Mouse (Mus musculus) CH12.LX (cell line): Measurements from ENCODE around the gene Acd. TPM values are rescaled to one million over a fixed set of nuclear protein-coding genes. Genes with fewer than 3 reads are reported as not detected.

ENCODE experiments used
- DNase-seq: peaks from one replicate; pipeline ENCODE4 v3.0.0-alpha.2; 2013; ENCODE audit errors: extremely low read depth
- H3K27ac ChIP-seq: 2 replicates; pipeline ENCODE4 v1.5.1; 2012; ENCODE audit warnings: low read depth, mild to moderate bottlenecking, control low read depth, moderate library complexity; ENCODE audit not compliant: insufficient read depth
- H3K27me3 ChIP-seq: replicated peaks from 2 replicates; pipeline ENCODE3; 2012; ENCODE audit warnings: inconsistent platforms
- H3K36me3 ChIP-seq, 2 experiments: replicated peaks in 1 of 2; 2 replicates each; pipeline versions ENCODE3 to v1.6.1; 2012; ENCODE audit warnings: inconsistent platforms in 1 of 2, low read length in 1 of 2, mild to moderate bottlenecking in 1 of 2, mixed read lengths in 1 of 2, moderate library complexity in 1 of 2; ENCODE audit not compliant: control insufficient read depth in 1 of 2, insufficient read depth in 1 of 2
- H3K4me1 ChIP-seq, 2 experiments: 2 replicates each; pipeline ENCODE4 v1.6.1; 2012; ENCODE audit warnings: inconsistent platforms in 1 of 2, moderate library complexity in 1 of 2; ENCODE audit not compliant: insufficient read depth in 2 of 2, control insufficient read depth in 1 of 2
- H3K4me2 ChIP-seq: 2 replicates; pipeline ENCODE4 v1.6.1; 2012; ENCODE audit warnings: low read depth, mild to moderate bottlenecking, control low read depth; ENCODE audit not compliant: poor library complexity, insufficient read depth, severe bottlenecking
- H3K4me3 ChIP-seq, 3 experiments: fragments of 150-350 bp in 1 of 3; sonication (generic) in 1 of 3; replicated peaks in 1 of 3; 2 replicates each; pipeline versions ENCODE3 to v1.5.1; 2011 to 2012; ENCODE audit warnings: low read depth in 2 of 3, low read length in 2 of 3, mild to moderate bottlenecking in 2 of 3, moderate library complexity in 2 of 3, control low read depth in 1 of 3, improper control_type of control experiment in 1 of 3, inconsistent platforms in 1 of 3, mixed read lengths in 1 of 3; ENCODE audit not compliant: poor library complexity in 1 of 3
- H3K79me2 ChIP-seq: replicated peaks from 2 replicates; pipeline ENCODE4 v1.6.1; 2012; ENCODE audit warnings: mild to moderate bottlenecking, moderate library complexity; ENCODE audit not compliant: control insufficient read depth, poor library complexity, insufficient read depth, severe bottlenecking; ENCODE audit errors: extremely low read depth
- H3K9ac ChIP-seq: 2 replicates; pipeline ENCODE4 v1.6.1; 2012; ENCODE audit warnings: low read depth, mild to moderate bottlenecking, control low read depth, moderate library complexity; ENCODE audit not compliant: insufficient read depth
- H3K9me3 ChIP-seq: replicated peaks from 2 replicates; pipeline ENCODE3; 2012; ENCODE audit warnings: low read length, inconsistent platforms, mixed read lengths
- CHD1 ChIP-seq: IDR thresholded peaks from 2 replicates; pipeline ENCODE4 v1.6.1; 2012; ENCODE audit warnings: low read depth, low read length, improper control_type of control experiment, inconsistent platforms
- CHD2 ChIP-seq: IDR thresholded peaks from 2 replicates; pipeline ENCODE4 v1.6.1; 2011; ENCODE audit warnings: low read length, improper control_type of control experiment
- CTCF ChIP-seq, 2 experiments: IDR thresholded peaks in 1 of 2; conservative IDR thresholded peaks in 1 of 2; 2 replicates each; pipeline ENCODE4 v1.5.1; 2011 to 2012; ENCODE audit warnings: low read depth in 2 of 2, low read length in 2 of 2, improper control_type of control experiment in 1 of 2, inconsistent platforms in 1 of 2, mild to moderate bottlenecking in 1 of 2, moderate library complexity in 1 of 2
- E2F4 ChIP-seq: IDR thresholded peaks from 2 replicates; pipeline ENCODE4 v1.6.1; 2011; ENCODE audit warnings: low read depth, low read length, improper control_type of control experiment; ENCODE audit not compliant: insufficient replicate concordance
- ELF1 ChIP-seq: IDR thresholded peaks from 2 replicates; pipeline ENCODE4 v1.6.1; 2014; ENCODE audit warnings: low read depth, mild to moderate bottlenecking, inconsistent platforms, low read length, improper control_type of control experiment
- EP300 ChIP-seq: IDR thresholded peaks from 2 replicates; pipeline ENCODE4 v1.6.1; 2011; ENCODE audit warnings: low read length, improper control_type of control experiment
- ETS1 ChIP-seq: conservative IDR thresholded peaks from 2 replicates; pipeline ENCODE4 v1.6.1; 2012; ENCODE audit warnings: low read depth, mild to moderate bottlenecking, inconsistent platforms, low read length, improper control_type of control experiment, moderate library complexity
- IRF4 ChIP-seq: IDR thresholded peaks from 2 replicates; pipeline ENCODE4 v1.6.1; 2014; ENCODE audit warnings: low read depth, mild to moderate bottlenecking, inconsistent platforms, low read length, improper control_type of control experiment
- JUND ChIP-seq: conservative IDR thresholded peaks from 2 replicates; pipeline ENCODE4 v1.6.1; 2011; ENCODE audit warnings: low read depth, low read length, improper control_type of control experiment
- KAT2A ChIP-seq: IDR thresholded peaks from 2 replicates; pipeline ENCODE4 v1.6.1; 2012; ENCODE audit warnings: low read length, improper control_type of control experiment, inconsistent platforms; ENCODE audit not compliant: insufficient replicate concordance
- MAFK ChIP-seq: IDR thresholded peaks from 2 replicates; pipeline ENCODE4 v1.6.1; 2011; ENCODE audit warnings: low read length, improper control_type of control experiment; ENCODE audit not compliant: insufficient replicate concordance
- MAX ChIP-seq: IDR thresholded peaks from 2 replicates; pipeline ENCODE4 v1.6.1; 2011; ENCODE audit warnings: low read length, improper control_type of control experiment
- MAZ ChIP-seq: IDR thresholded peaks from 2 replicates; pipeline ENCODE4 v1.6.1; 2012; ENCODE audit warnings: low read depth, mild to moderate bottlenecking, inconsistent platforms, low read length, improper control_type of control experiment, moderate library complexity
- MEF2A ChIP-seq: IDR thresholded peaks from 2 replicates; pipeline ENCODE4 v1.6.1; 2014; ENCODE audit warnings: low read depth, mild to moderate bottlenecking, inconsistent platforms, low read length, improper control_type of control experiment, borderline replicate concordance
- MXI1 ChIP-seq: IDR thresholded peaks from 2 replicates; pipeline ENCODE4 v1.6.1; 2011; ENCODE audit warnings: mild to moderate bottlenecking, low read depth, low read length, improper control_type of control experiment
- MYC ChIP-seq: IDR thresholded peaks from 2 replicates; pipeline ENCODE4 v1.6.1; 2011; ENCODE audit warnings: low read depth, mild to moderate bottlenecking, improper control_type of control experiment, low read length
- NELFE ChIP-seq: IDR thresholded peaks from 2 replicates; pipeline ENCODE4 v1.6.1; 2011; ENCODE audit warnings: low read depth, low read length, improper control_type of control experiment
- NRF1 ChIP-seq: IDR thresholded peaks from 2 replicates; pipeline ENCODE4 v1.6.1; 2014; ENCODE audit warnings: low read depth, mild to moderate bottlenecking, inconsistent platforms, low read length, improper control_type of control experiment, moderate library complexity
- POLR2A ChIP-seq: IDR thresholded peaks from 2 replicates; pipeline ENCODE4 v1.6.1; 2011; ENCODE audit warnings: low read depth, mild to moderate bottlenecking, improper control_type of control experiment, low read length
- RAD21 ChIP-seq: IDR thresholded peaks from 2 replicates; pipeline ENCODE4 v1.6.1; 2011; ENCODE audit warnings: low read depth, mild to moderate bottlenecking, low read length, improper control_type of control experiment, moderate library complexity
- RCOR1 ChIP-seq: conservative IDR thresholded peaks from 2 replicates; pipeline ENCODE4 v1.6.1; 2012; ENCODE audit warnings: low read depth, mild to moderate bottlenecking, inconsistent platforms, low read length, improper control_type of control experiment
- SIN3A ChIP-seq: IDR thresholded peaks from 2 replicates; pipeline ENCODE4 v1.6.1; 2012; ENCODE audit warnings: low read length, improper control_type of control experiment, inconsistent platforms
- SMC3 ChIP-seq: IDR thresholded peaks from 2 replicates; pipeline ENCODE4 v1.6.1; 2011; ENCODE audit warnings: low read depth, low read length, improper control_type of control experiment
- TCF12 ChIP-seq: IDR thresholded peaks from 2 replicates; pipeline ENCODE4 v1.6.1; 2014; ENCODE audit warnings: low read depth, mild to moderate bottlenecking, inconsistent platforms, low read length, improper control_type of control experiment
- UBTF ChIP-seq: IDR thresholded peaks from 2 replicates; pipeline ENCODE4 v1.6.1; 2012; ENCODE audit warnings: low read depth, mild to moderate bottlenecking, inconsistent platforms, low read length, improper control_type of control experiment, moderate library complexity
- USF1 ChIP-seq: IDR thresholded peaks from 2 replicates; pipeline ENCODE4 v1.6.1; 2014; ENCODE audit warnings: low read depth, mild to moderate bottlenecking, inconsistent platforms, low read length, improper control_type of control experiment
- USF2 ChIP-seq: conservative IDR thresholded peaks from 2 replicates; pipeline ENCODE4 v1.6.1; 2011; ENCODE audit warnings: low read depth, low read length, improper control_type of control experiment
- ZKSCAN1 ChIP-seq: IDR thresholded peaks from 2 replicates; pipeline ENCODE4 v1.6.1; 2012; ENCODE audit warnings: low read depth, inconsistent platforms, low read length, improper control_type of control experiment, borderline replicate concordance
- ZMIZ1 ChIP-seq: IDR thresholded peaks from 2 replicates; pipeline ENCODE4 v1.6.1; 2012; ENCODE audit warnings: low read depth, mild to moderate bottlenecking, inconsistent platforms, low read length, improper control_type of control experiment
- ZNF384 ChIP-seq: IDR thresholded peaks from 2 replicates; pipeline ENCODE4 v1.6.1; 2012; ENCODE audit warnings: low read depth, low read length, improper control_type of control experiment, inconsistent platforms
- dilution Hi-C: fragments of 300-500 bp; cut with MboI; formaldehyde crosslinking; loops from 2 replicates; pipeline ENCODE4 v1.14.3; 2020; ENCODE audit warnings: low sequenced_read_pairs; ENCODE audit not compliant: extremely low pct_unique_long_range_greater_than_20kb, extremely low pct_ligation_motif_present
- in situ Hi-C: fragments of 300-500 bp; cut with MboI; formaldehyde crosslinking; loops from 3 replicates; pipeline ENCODE4 v1.14.3; 2019; ENCODE audit warnings: low sequenced_read_pairs, low pct_ligation_motif_present, low pct_unique_long_range_greater_than_20kb, mixed read lengths
- polyA plus RNA-seq: library from polyadenylated mRNA; unstranded; fragments of >175 nt; gene quantifications from 2 replicates; pipeline ENCODE4 v1.2.1, GENCODE M21; 2012; ENCODE audit warnings: low read depth; ENCODE audit not compliant: insufficient read length
- total RNA-seq, 2 experiments: library from RNA; depleted of rRNA; stranded (reverse); fragments of 300-350 nt in 1 of 2; fragments of >200 nt in 1 of 2; gene quantifications; 2 replicates each; pipeline ENCODE4 v1.2.3; 2012 to 2014

Acd gene
- total and polyA plus RNA-seq, 3 experiments: 5.2 to 40.0 (median 11.9) TPM

GRCm38 (mm10) chr8:105708675-105709074, 7.8 kb upstream of the Acd start:
- H3K27me3 ChIP-seq: no peaks in the 10 kb centered on the region
- H3K36me3 ChIP-seq: peaks cover 9 to 16% of the 10 kb centered on the region in 2 experiments
- dilution Hi-C loops (no loop called here), in situ Hi-C loops (loop anchor here (25.0 kb wide), 1 partner anchor 329 kb away; no protein-coding TSS in a partner anchor)
- no peak for DNase-seq
- no peak overlapping the region for H3K9ac ChIP-seq
- H3K4me1 ChIP-seq: peaks cover 6 to 24% of the 10 kb centered on the region in 2 experiments
- no peaks in the 10 kb centered on the region for H3K9me3 ChIP-seq
- TF ChIP-seq MYC: no peak
- no peak for TF ChIP-seq TCF12
- no peak for TF ChIP-seq RAD21
- no peak for TF ChIP-seq ETS1
- no peak for TF ChIP-seq ZNF384
- no peak for TF ChIP-seq MAFK
- no peak for TF ChIP-seq RCOR1
- no peak for TF ChIP-seq MEF2A
- no peak for TF ChIP-seq EP300
- no peak for TF ChIP-seq USF2
- no peak for TF ChIP-seq SIN3A
- TF ChIP-seq POLR2A: no peak
- TF ChIP-seq SMC3: no peak
- H3K4me2 ChIP-seq: no peak overlapping the region
- H3K4me3 ChIP-seq: no peak overlapping the region
- no peaks in the 10 kb centered on the region; the same call in 1 of the 2 replicates for H3K79me2 ChIP-seq
- no peak overlapping the region for H3K27ac ChIP-seq

- no peak within 1 kb of the TSS for H3K27ac ChIP-seq
- peak; percentile 94 for DNase-seq
- peak within 1 kb of the TSS; percentile 67 to 84 (median 81) for H3K4me3 ChIP-seq
- peaks cover 18 to 26% of the 10 kb centered on the region in 2 experiments for H3K36me3 ChIP-seq
- peaks cover 6 to 24% of the 10 kb centered on the region in 2 experiments for H3K4me1 ChIP-seq
- no peaks in the 10 kb centered on the region; the same call in 1 of the 2 replicates for H3K79me2 ChIP-seq
- in situ Hi-C loops: loop anchor here (25.0 kb wide), 1 partner anchor 330 kb away; no protein-coding TSS in a partner anchor
- H3K9ac ChIP-seq: peak within 1 kb of the TSS; percentile 74
- dilution Hi-C loops: no loop called here
- no peaks in the 10 kb centered on the region for H3K27me3 ChIP-seq
- peak within 1 kb of the TSS; percentile 66 for H3K4me2 ChIP-seq
- no peaks in the 10 kb centered on the region for H3K9me3 ChIP-seq
- peak; percentile 64; the same call in 1 of the 2 replicates for TF ChIP-seq MAZ
- peak; percentile 45 for TF ChIP-seq MAX
- peak; percentile 98 for TF ChIP-seq CHD2
- no peak for TF ChIP-seq CHD1
- no peak for TF ChIP-seq JUND
- TF ChIP-seq NRF1: peak; percentile 25
- peak; percentile 99 for TF ChIP-seq SIN3A
- TF ChIP-seq ZKSCAN1: no peak
- TF ChIP-seq ETS1: no peak
- peak; percentile 57; the same call in 1 of the 2 replicates for TF ChIP-seq TCF12
- no peak for TF ChIP-seq UBTF
- TF ChIP-seq USF1: peak; percentile 32; the same call in 1 of the 2 replicates
- TF ChIP-seq IRF4: peak; percentile 43; the same call in 1 of the 2 replicates
- TF ChIP-seq ZNF384: no peak
- TF ChIP-seq MXI1: peak; percentile 95
- TF ChIP-seq NELFE: peak; percentile 53; the same call in 1 of the 2 replicates
- TF ChIP-seq CTCF (conservative IDR thresholded peaks at IDR 0.05 in 1 of 2, IDR thresholded peaks at IDR 0.05 in 1 of 2; ENCODE audit: low read depth in 2 of 2, low read length in 2 of 2): no peak
- peak; percentile 41; the same call in 1 of the 2 replicates for TF ChIP-seq ZMIZ1
- peak; percentile 43; the same call in 1 of the 2 replicates for TF ChIP-seq POLR2A
- peak; percentile 97; the same call in 1 of the 2 replicates for TF ChIP-seq E2F4
- TF ChIP-seq KAT2A: peak; percentile 99
- TF ChIP-seq MYC: no peak
- TF ChIP-seq ELF1: peak; percentile 78
Measured at GRCm38 (mm10) chr8:105707498-105708403, 6.8 kb upstream of the Acd start, which contains the start of the genes 4933405L10Rik and Enkd1. Gene 4933405L10Rik (plus strand): TSS chr8:105707655. Gene Enkd1 (minus strand): TSS chr8:105708210.
